Mouse (Mus musculus) lung, postnatal 0 days (tissue): ENCODE results near the gene Vmn1r75. TPM values are rescaled to one million over a fixed set of nuclear protein-coding genes. Genes with fewer than 3 reads are reported as not detected.

Experiments used
- ATAC-seq: fragments of 200-750 bp; cut with Nextera tagmentation; 2 replicates; pipeline ENCODE4 v1.8.0; 2017; ENCODE audit warnings: moderate library complexity
- DNase-seq: peaks from one replicate; pipeline ENCODE4 v3.0.0-alpha.2; 2016; ENCODE audit warnings: low spot score
- H3K27ac ChIP-seq: fragments of 300-500 bp; sonication (generic); 2 replicates; pipeline ENCODE4 v1.5.1; 2014; ENCODE audit warnings: antibody characterized with exemption, mild to moderate bottlenecking, low read length, mixed read lengths
- H3K27me3 ChIP-seq: fragments of 300-500 bp; sonication (generic); replicated peaks from 2 replicates; pipeline ENCODE4 v1.6.1; 2014; ENCODE audit warnings: low read length, mixed read lengths; ENCODE audit not compliant: insufficient read depth
- H3K36me3 ChIP-seq: fragments of 300-500 bp; sonication (generic); 2 replicates; pipeline ENCODE4 v1.6.1; 2014; ENCODE audit warnings: low read length, mixed read lengths; ENCODE audit not compliant: insufficient read depth
- H3K4me1 ChIP-seq: fragments of 300-500 bp; sonication (generic); 2 replicates; pipeline ENCODE4 v1.6.1; 2014; ENCODE audit warnings: antibody characterized with exemption, low read depth, low read length, mixed read lengths; ENCODE audit not compliant: insufficient read depth
- H3K4me2 ChIP-seq: fragments of 300-500 bp; sonication (generic); replicated peaks from 2 replicates; pipeline ENCODE4 v1.6.1; 2014; ENCODE audit warnings: low read depth, mild to moderate bottlenecking, low read length, moderate library complexity, mixed read lengths
- H3K4me3 ChIP-seq: fragments of 300-500 bp; sonication (generic); 2 replicates; pipeline ENCODE4 v1.5.1; 2014; ENCODE audit warnings: low read depth, low read length
- H3K9ac ChIP-seq: fragments of 300-500 bp; sonication (generic); replicated peaks from 2 replicates; pipeline ENCODE4 v1.6.1; 2014; ENCODE audit warnings: low read depth, mild to moderate bottlenecking
- H3K9me3 ChIP-seq: fragments of 300-500 bp; sonication (generic); 2 replicates; pipeline ENCODE4 v1.6.1; 2016; ENCODE audit warnings: low read length, mixed read lengths
- CTCF ChIP-seq: IDR thresholded peaks from 2 replicates; pipeline ENCODE4 v1.5.1; 2016; ENCODE audit warnings: antibody characterized with exemption, mild to moderate bottlenecking
- EP300 ChIP-seq: IDR thresholded peaks from 2 replicates; pipeline ENCODE4 v1.6.1; 2016; ENCODE audit warnings: antibody characterized with exemption, mild to moderate bottlenecking, control low read depth
- WGBS: fragments of 180-500 bp; shearing (Covaris S2); extraction: QIAGEN DNeasy Blood & Tissue Kit; methylation state at CpG from one replicate; pipeline ENCODE4 v1.1.7; 2014; 5-methylcytosine and 5-hydroxymethylcytosine counted together
- polyA plus RNA-seq: library from polyadenylated mRNA; unstranded; fragments of >200 nt; fragmentation: Nextera tagmentation; extraction: Ambion mirVana; gene quantifications from 2 replicates; pipeline ENCODE4 v1.2.1, GENCODE M21; 2015

Gene Vmn1r75
- polyA plus RNA-seq: not detected in 2 replicates

DNA sequence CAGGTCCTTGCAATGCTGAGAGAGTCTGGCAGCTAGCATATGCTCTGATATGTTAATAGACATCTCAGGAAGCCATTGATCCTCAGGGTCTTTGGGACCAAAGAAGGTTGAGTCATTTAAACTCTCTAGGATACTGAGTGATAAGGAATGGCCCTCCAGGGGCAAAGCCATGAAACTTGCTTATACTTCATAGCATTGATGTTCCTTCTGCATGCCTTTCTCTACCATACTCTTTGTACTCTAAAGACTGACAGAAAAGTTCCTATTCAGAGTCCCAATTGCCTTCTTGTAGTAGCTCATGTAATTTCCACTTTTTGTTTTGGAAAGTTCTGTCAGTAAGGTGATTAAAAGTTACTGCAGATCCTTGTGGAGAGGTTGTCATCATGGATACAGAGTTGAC, at the start of gene Vmn1r75:
TSS of gene Vmn1r75 (plus strand) at position 301 of the 400 bp plus-strand sequence.
- no peak within 1 kb of the TSS for H3K4me3 ChIP-seq
- TF ChIP-seq EP300 (no peak), CTCF (no peak)
- H3K4me1 ChIP-seq: no peaks in the 10 kb centered on the region
- no peak for DNase-seq
- no peak within 1 kb of the TSS for H3K4me2 ChIP-seq
- no peak within 1 kb of the TSS for H3K9ac ChIP-seq
- no peaks in the 10 kb centered on the region for H3K27me3 ChIP-seq
- no peaks in the 10 kb centered on the region for H3K36me3 ChIP-seq
- no peaks in the 10 kb centered on the region for H3K9me3 ChIP-seq
- no peak for ATAC-seq
- H3K27ac ChIP-seq: no peak within 1 kb of the TSS

DNA sequence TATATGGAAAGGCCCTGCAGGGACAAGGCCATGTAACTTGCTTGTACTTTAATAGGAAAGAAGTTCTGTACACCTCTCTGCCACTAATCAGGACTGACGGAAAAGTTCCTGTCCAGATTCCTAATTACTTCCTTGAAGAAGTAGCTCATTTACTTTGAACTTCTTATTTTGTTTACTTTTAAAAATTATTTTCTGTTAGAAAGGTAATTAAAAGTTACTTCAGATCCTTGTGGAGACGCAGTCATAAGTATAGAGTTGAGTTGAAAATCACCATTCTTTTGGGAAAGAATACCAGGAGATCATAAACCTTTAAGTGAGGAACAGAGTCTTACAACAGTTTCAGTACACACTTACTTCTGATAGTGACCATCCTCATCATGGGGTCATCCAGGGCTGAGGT, 40.8 kb upstream of the Vmn1r75 start, which contains the start of gene Vmn1r74:
TSS of gene Vmn1r74 (plus strand) at position 301 of the 400 bp plus-strand sequence.
- ATAC-seq: no peak
- WGBS: 73% methylated on average over 2 of the region's 2 CpGs
- TF ChIP-seq CTCF: no peak
- no peak for TF ChIP-seq EP300

More for the DNA sequence above, 40.8 kb upstream of the Vmn1r75 start, which contains the start of gene Vmn1r74:
- Histone ChIP-seq H3K4me1 (no peaks in the 10 kb centered on the region), H3K9me3 (0 out of 2 replicates have a peak, but pooled peaks cover 5% of the 10 kb centered on the region), H3K36me3 (no peaks in the 10 kb centered on the region), H3K4me2 (no peak within 1 kb of the TSS), H3K9ac (no peak within 1 kb of the TSS), H3K27ac (no peak within 1 kb of the TSS), H3K27me3 (no peaks in the 10 kb centered on the region), H3K4me3 (no peak within 1 kb of the TSS)
- DNase-seq: no peak

Other genes with a start within 250 kb of the Vmn1r75 start
- not detected in 2 replicates for gene Vmn1r72, start 194.5 kb upstream of the Vmn1r75 start, polyA plus RNA-seq
- gene Vmn1r73, start 144.4 kb upstream of the Vmn1r75 start, polyA plus RNA-seq: not detected in 2 replicates
- gene Vmn1r74, start 40.6 kb upstream of the Vmn1r75 start, polyA plus RNA-seq: not detected in 2 replicates
- not detected in 2 replicates for gene Vmn1r76, start 63.6 kb downstream of the Vmn1r75 start, polyA plus RNA-seq
- gene Vmn1r77, start 162.1 kb downstream of the Vmn1r75 start, polyA plus RNA-seq: not detected in 2 replicates